Mouse (Mus musculus): ENCODE data around the gene Mast2. TPM values are rescaled to one million over a fixed set of nuclear protein-coding genes. Genes with fewer than 3 reads are reported as not detected.
A peak's percentile ranks its signal among the peaks of the same experiment; 100 is the strongest.

Mast2 gene
- polyA plus RNA-seq, 1 experiment from 2014 or later = 10.7 TPM

DNA sequence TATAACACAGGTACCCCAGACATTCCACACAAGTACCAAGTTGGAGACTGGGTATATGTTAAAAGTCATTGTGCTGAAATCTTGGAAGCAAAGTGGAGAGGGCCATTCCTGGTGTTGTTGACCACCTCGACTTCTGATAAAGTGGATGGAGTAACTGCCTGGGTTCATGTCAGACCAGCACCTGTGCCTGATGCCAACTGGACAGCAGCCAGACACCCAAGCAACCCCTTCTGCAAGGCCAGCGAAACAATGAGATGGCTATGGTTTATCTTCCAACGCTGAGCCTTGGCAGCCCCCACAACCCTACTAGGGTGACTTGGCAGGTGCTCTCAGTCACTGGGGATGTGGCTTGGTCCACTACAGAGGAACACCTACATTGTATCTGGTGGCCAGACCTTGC lies 42.8 kb downstream of the Mast2 start:
- Histone ChIP-seq H3K4me1 (ENCODE audit: insufficient read depth, low read length) (no peaks in the 10 kb centered on the region), H3K27ac (ENCODE audit: low read length) (no peak overlapping the region), H3K9ac (replicated peaks; ENCODE audit: low read length) (no peak overlapping the region), H3K36me3 (ENCODE audit: insufficient read depth, low read length) (no peaks in the 10 kb centered on the region), H3K27me3 (ENCODE audit: insufficient read depth, low read length) (no peaks in the 10 kb centered on the region), H3K4me2 (replicated peaks; ENCODE audit: low read depth, low read length) (no peak overlapping the region), H3K9me3 (ENCODE audit: low read length) (no peaks in the 10 kb centered on the region), H3K4me3 (ENCODE audit: low read length) (no peak overlapping the region)
- 91% methylated on average over 3 of the region's 3 CpGs for WGBS
- no peak for ATAC-seq (ENCODE audit: low FRiP score, low TSS enrichment)

DNA sequence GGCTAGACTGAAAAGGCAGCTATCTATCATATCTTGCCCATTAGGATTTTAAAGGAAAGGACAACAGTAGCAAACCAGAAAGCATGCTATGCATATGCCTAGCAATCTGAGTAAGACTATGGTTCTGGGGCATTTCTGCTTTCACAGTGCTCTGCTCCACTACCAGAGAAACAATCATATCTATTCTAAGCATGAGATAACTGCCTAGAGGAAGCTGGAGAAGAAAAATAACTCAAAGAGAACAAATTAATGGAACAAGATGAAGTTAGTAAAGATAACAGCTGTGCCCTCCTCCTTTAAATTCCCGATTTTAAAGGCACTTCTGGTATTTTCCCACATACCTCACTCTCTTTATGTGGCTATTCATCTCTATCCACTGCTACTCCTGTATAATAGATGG lies 51.0 kb downstream of the Mast2 start:
- WGBS = 26% methylated on average over 1 of the region's 1 CpGs
- Histone ChIP-seq H3K9ac (replicated peaks; ENCODE audit: low read length) (no peak overlapping the region), H3K4me1 (ENCODE audit: insufficient read depth, low read length) (peaks cover 20% of the 10 kb centered on the region), H3K4me2 (replicated peaks; ENCODE audit: low read depth, low read length) (no peak overlapping the region), H3K27me3 (ENCODE audit: insufficient read depth, low read length) (no peaks in the 10 kb centered on the region), H3K9me3 (ENCODE audit: low read length) (no peaks in the 10 kb centered on the region), H3K27ac (ENCODE audit: low read length) (peak overlapping the region; percentile 58), H3K4me3 (ENCODE audit: low read length) (no peak overlapping the region), H3K36me3 (ENCODE audit: insufficient read depth, low read length) (no peaks in the 10 kb centered on the region)
- no peak for ATAC-seq (ENCODE audit: low FRiP score, low TSS enrichment)

DNA sequence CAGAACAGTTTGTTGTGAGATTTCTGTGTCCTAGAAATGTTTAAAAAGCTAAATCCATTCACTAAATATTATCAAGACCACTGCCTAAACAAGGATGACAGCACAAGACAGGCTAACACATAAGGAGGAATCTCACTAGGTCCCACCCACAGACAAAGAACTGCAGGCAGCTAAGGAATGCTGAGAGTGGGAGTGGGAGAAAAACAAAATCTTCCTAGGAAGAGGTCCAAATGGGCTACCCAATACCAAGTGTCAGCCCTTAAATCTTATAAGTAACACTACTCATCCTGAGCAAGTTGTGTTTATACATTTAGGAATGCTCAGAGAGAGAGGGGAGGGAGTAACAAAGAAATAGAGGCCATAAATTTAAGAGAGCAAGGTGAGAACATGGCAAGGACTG lies 52.6 kb downstream of the Mast2 start:
- ATAC-seq (ENCODE audit: low FRiP score, low TSS enrichment) = peak; percentile 83
- H3K27me3 ChIP-seq (ENCODE audit: insufficient read depth, low read length) = no peaks in the 10 kb centered on the region
- peaks cover 20% of the 10 kb centered on the region for H3K4me1 ChIP-seq (ENCODE audit: insufficient read depth, low read length)
- no peaks in the 10 kb centered on the region for H3K9me3 ChIP-seq (ENCODE audit: low read length)
- H3K9ac ChIP-seq (replicated peaks; ENCODE audit: low read length) = no peak overlapping the region
- H3K36me3 ChIP-seq (ENCODE audit: insufficient read depth, low read length) = no peaks in the 10 kb centered on the region
- H3K4me3 ChIP-seq (ENCODE audit: low read length) = no peak overlapping the region
- no peak overlapping the region for H3K4me2 ChIP-seq (replicated peaks; ENCODE audit: low read depth, low read length)
- peak overlapping the region; percentile 38; the same call in 1 of the 2 replicates for H3K27ac ChIP-seq (ENCODE audit: low read length)

DNA sequence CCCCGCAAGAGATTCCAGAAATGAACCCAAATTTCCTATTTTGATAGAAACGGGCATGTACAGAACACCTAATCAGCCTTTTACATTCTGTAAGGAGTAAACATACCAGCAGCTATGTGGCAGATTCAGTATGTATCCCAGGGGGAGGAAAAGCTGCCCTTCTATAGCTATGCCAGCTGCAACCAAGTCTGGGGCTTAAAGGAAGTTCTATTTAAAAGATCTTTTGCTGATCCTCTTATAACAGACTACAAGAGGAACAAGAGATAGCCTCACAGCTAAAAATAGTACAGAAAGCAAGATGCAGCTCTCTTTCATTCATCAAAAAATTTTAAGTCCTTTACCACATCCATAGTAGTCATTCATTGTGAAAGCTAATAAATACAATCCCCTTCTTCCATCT lies 57.3 kb downstream of the Mast2 start:
- WGBS = 90% methylated on average over 2 of the region's 2 CpGs
- Histone ChIP-seq H3K27me3 (ENCODE audit: insufficient read depth, low read length) (no peaks in the 10 kb centered on the region), H3K27ac (ENCODE audit: low read length) (no peak overlapping the region), H3K9ac (replicated peaks; ENCODE audit: low read length) (no peak overlapping the region), H3K36me3 (ENCODE audit: insufficient read depth, low read length) (no peaks in the 10 kb centered on the region), H3K9me3 (ENCODE audit: low read length) (no peaks in the 10 kb centered on the region), H3K4me1 (ENCODE audit: insufficient read depth, low read length) (peaks cover 8% of the 10 kb centered on the region; the same call in 1 of the 2 replicates), H3K4me3 (ENCODE audit: low read length) (no peak overlapping the region), H3K4me2 (replicated peaks; ENCODE audit: low read depth, low read length) (no peak overlapping the region)
- ATAC-seq (ENCODE audit: low FRiP score, low TSS enrichment) = no peak

DNA sequence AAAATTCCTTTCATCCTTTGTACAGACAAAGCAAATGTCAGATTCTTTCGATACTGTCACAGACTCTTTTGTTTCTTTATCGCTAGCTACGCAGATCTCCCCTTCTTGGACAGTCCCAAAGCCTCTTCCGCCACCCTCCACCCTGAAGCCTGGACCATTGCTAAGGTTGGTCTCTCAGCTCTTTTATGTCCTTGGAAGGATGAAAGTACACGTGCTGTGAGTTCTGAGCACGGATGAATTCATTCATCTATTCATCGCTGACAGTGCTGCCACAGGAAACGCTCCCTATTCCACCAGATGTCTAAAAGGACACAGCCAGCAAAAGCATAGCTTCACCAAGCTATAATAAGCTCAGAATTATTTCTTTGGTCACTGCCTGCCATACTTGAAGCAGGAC lies 58.0 kb downstream of the Mast2 start:
- Histone ChIP-seq H3K9ac (replicated peaks; ENCODE audit: low read length) (peak overlapping the region; percentile 41; the same call in 1 of the 2 replicates), H3K4me1 (ENCODE audit: insufficient read depth, low read length) (0 out of 2 replicates have a peak, but pooled peaks cover 4% of the 10 kb centered on the region), H3K9me3 (ENCODE audit: low read length) (no peaks in the 10 kb centered on the region), H3K36me3 (ENCODE audit: insufficient read depth, low read length) (no peaks in the 10 kb centered on the region), H3K4me2 (replicated peaks; ENCODE audit: low read depth, low read length) (peak overlapping the region; percentile 31), H3K27me3 (ENCODE audit: insufficient read depth, low read length) (no peaks in the 10 kb centered on the region), H3K4me3 (ENCODE audit: low read length) (peak overlapping the region; percentile 16; the same call in 1 of the 2 replicates), H3K27ac (ENCODE audit: low read length) (0 out of 2 replicates have a peak overlapping the region, but pooled peaks have one; percentile 18)
- no peak for ATAC-seq (ENCODE audit: low FRiP score, low TSS enrichment)
- 51% methylated on average over 8 of the region's 8 CpGs for WGBS

DNA sequence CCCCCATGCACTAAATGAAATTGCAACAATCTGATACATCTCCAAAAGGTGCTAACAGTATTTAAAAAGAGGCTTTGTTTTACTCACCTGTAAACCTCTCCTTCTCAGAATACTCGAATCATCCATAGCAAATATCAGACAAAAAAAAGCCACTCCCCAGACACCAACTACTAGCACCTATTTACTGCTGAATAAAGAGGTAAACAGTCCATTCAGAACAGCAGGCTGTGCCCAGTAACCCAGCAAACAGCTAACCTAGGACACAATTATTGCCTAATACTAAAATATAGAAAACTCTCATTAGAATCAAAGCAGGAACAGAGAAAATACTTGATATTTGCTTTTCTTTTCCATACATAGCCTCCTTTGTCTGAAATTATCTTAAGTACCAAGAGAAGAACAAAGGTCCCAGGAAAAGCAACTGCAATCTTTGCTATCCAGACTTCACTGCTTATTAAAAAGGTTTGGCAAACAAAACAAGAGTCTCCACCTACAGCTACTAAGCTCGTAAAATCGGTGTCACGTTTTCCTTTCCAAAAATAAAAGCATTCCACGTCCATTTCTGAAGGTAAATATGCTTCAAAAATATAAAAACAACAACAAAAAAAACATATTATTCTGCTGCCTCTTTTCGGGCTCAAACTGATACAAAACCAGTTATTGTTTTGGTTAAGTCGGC lies 58.6 kb downstream of the Mast2 start:
- peak overlapping the region; percentile 31 for H3K4me2 ChIP-seq (replicated peaks; ENCODE audit: low read depth, low read length)
- no peaks in the 10 kb centered on the region for H3K36me3 ChIP-seq (ENCODE audit: insufficient read depth, low read length)
- no peaks in the 10 kb centered on the region for H3K27me3 ChIP-seq (ENCODE audit: insufficient read depth, low read length)
- H3K9ac ChIP-seq (replicated peaks; ENCODE audit: low read length) = no peak overlapping the region
- H3K4me3 ChIP-seq (ENCODE audit: low read length) = peak overlapping the region; percentile 16; the same call in 1 of the 2 replicates
- no peaks in the 10 kb centered on the region for H3K9me3 ChIP-seq (ENCODE audit: low read length)
- no peak overlapping the region for H3K27ac ChIP-seq (ENCODE audit: low read length)
- WGBS = 56% methylated on average over 7 of the region's 7 CpGs
- H3K4me1 ChIP-seq (ENCODE audit: insufficient read depth, low read length) = no peaks in the 10 kb centered on the region
- ATAC-seq (ENCODE audit: low FRiP score, low TSS enrichment) = no peak

DNA sequence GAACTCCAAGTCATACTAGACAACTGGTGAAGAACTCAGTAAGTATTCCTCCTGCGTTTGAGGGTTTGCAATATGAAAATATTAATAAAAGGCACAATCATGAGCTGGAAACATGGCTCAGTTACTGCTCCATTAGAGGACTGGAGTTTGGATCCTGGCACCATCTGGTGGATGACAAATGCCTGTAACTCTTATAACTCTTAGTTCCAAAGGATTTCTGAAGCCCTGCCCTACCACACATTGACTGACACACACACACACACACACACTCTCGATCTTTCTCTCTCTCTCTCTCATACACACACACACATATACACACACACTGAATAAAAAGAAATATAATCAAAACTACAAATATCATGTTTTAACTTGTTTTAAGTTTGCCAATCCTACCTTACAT lies 60.1 kb downstream of the Mast2 start:
- H3K27ac ChIP-seq (ENCODE audit: low read length) = no peak overlapping the region
- H3K4me2 ChIP-seq (replicated peaks; ENCODE audit: low read depth, low read length) = no peak overlapping the region
- H3K4me1 ChIP-seq (ENCODE audit: insufficient read depth, low read length) = no peaks in the 10 kb centered on the region
- H3K4me3 ChIP-seq (ENCODE audit: low read length) = no peak overlapping the region
- H3K27me3 ChIP-seq (ENCODE audit: insufficient read depth, low read length) = no peaks in the 10 kb centered on the region
- WGBS = 80% methylated on average over 2 of the region's 2 CpGs
- no peaks in the 10 kb centered on the region for H3K9me3 ChIP-seq (ENCODE audit: low read length)
- no peaks in the 10 kb centered on the region for H3K36me3 ChIP-seq (ENCODE audit: insufficient read depth, low read length)
- no peak overlapping the region for H3K9ac ChIP-seq (replicated peaks; ENCODE audit: low read length)
- no peak for ATAC-seq (ENCODE audit: low FRiP score, low TSS enrichment)

DNA sequence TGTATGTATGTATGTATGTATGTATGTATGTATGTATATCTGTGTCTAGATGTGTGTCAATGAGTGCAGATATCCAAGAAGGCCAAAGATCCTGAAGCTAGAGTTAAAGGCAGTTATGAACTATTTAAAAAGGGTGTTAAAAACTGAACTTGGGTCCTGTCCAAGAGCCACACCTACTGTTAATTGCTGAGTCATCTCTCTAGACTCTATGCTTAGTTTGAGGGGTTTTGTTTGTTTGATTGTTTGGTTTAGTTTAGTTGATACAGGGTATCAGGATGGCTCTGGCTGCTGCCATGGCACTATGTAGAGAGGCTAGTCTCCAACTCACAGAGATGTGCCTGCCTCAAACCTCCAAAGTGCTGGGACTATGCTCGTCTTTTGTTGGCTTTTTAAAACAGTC lies 61.3 kb downstream of the Mast2 start:
- WGBS = 93% methylated on average over 1 of the region's 1 CpGs
- no peaks in the 10 kb centered on the region for H3K36me3 ChIP-seq (ENCODE audit: insufficient read depth, low read length)
- H3K4me3 ChIP-seq (ENCODE audit: low read length) = no peak overlapping the region
- no peak overlapping the region for H3K4me2 ChIP-seq (replicated peaks; ENCODE audit: low read depth, low read length)
- no peaks in the 10 kb centered on the region for H3K9me3 ChIP-seq (ENCODE audit: low read length)
- no peak overlapping the region for H3K27ac ChIP-seq (ENCODE audit: low read length)
- no peak overlapping the region for H3K9ac ChIP-seq (replicated peaks; ENCODE audit: low read length)
- H3K4me1 ChIP-seq (ENCODE audit: insufficient read depth, low read length) = no peaks in the 10 kb centered on the region
- no peak for ATAC-seq (ENCODE audit: low FRiP score, low TSS enrichment)
- no peaks in the 10 kb centered on the region for H3K27me3 ChIP-seq (ENCODE audit: insufficient read depth, low read length)

DNA sequence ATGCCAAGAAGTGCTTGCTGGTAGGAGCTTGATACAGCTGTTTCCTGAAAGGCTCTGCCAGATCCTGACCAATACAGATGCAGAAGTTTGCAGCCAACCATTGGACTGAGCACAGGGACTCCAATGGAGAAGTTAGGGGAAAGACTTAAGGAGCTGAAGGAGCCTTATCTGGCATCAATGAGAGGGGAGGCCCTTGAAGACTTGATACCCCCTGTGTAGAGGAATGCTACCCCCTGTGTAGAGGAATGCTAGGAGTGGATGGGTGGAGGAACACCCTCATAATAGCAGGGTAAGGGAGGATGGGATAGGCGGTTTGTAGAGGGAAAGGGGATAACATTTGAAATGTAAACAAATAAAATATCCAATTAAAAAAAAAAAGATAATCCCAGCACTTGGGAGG lies 65.9 kb downstream of the Mast2 start:
- Histone ChIP-seq H3K4me2 (replicated peaks; ENCODE audit: low read depth, low read length) (no peak overlapping the region), H3K4me1 (ENCODE audit: insufficient read depth, low read length) (no peaks in the 10 kb centered on the region), H3K4me3 (ENCODE audit: low read length) (no peak overlapping the region), H3K36me3 (ENCODE audit: insufficient read depth, low read length) (no peaks in the 10 kb centered on the region), H3K27ac (ENCODE audit: low read length) (no peak overlapping the region), H3K9ac (replicated peaks; ENCODE audit: low read length) (no peak overlapping the region), H3K27me3 (ENCODE audit: insufficient read depth, low read length) (no peaks in the 10 kb centered on the region), H3K9me3 (ENCODE audit: low read length) (no peaks in the 10 kb centered on the region)
- 64% methylated on average over 1 of the region's 1 CpGs for WGBS
- ATAC-seq (ENCODE audit: low FRiP score, low TSS enrichment) = no peak

DNA sequence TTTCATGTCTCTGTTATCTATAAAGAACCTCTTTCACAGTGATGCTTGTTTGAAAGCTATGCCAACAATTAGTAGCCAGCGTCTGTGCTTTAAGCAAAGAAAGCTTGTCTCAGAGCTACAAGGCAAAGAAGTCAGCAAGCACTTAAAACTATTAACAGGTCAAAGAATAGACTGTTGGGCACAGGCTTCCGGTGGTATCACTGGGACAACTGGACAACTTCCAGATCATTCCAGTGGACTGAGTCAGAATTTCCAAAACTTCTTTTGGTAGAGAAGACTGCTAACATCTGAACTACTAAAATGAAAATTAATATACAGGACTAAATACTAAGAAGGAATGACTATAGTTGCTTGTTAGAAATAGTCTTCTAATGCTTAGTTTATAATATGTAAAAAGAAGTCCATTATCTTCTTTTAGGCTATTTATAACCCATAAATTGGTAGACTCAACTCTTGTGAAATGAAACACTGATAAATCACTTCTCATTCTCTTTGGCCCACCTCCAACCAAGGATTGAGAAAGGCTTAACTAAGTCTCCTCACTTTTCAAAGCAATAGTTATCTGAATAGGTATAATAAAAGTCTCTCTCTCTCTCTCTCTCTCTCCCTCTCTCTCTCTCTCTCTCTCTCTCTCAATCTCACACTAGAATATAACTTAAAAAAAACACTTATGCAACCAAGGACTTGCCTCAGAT lies 85.9 kb downstream of the Mast2 start:
- Histone ChIP-seq H3K9me3 (ENCODE audit: low read length) (no peaks in the 10 kb centered on the region), H3K4me3 (ENCODE audit: low read length) (no peak overlapping the region), H3K4me1 (ENCODE audit: insufficient read depth, low read length) (no peaks in the 10 kb centered on the region), H3K36me3 (ENCODE audit: insufficient read depth, low read length) (no peaks in the 10 kb centered on the region), H3K9ac (replicated peaks; ENCODE audit: low read length) (no peak overlapping the region), H3K4me2 (replicated peaks; ENCODE audit: low read depth, low read length) (no peak overlapping the region), H3K27me3 (ENCODE audit: insufficient read depth, low read length) (no peaks in the 10 kb centered on the region), H3K27ac (ENCODE audit: low read length) (no peak overlapping the region)
- WGBS = 73% methylated on average over 2 of the region's 2 CpGs
- ATAC-seq (ENCODE audit: low FRiP score, low TSS enrichment) = no peak

Measured in kidney, embryonic 16.5 days (tissue).